Mouse (Mus musculus) liver, postnatal 0 days (tissue): ENCODE measurements around the gene Clk1.

Experiments
- CTCF ChIP-seq: sonication (generic); IDR thresholded peaks from 2 replicates; pipeline ENCODE4 v1.5.1; 2016; ENCODE audit warnings: antibody characterized with exemption, low read depth
- EP300 ChIP-seq: IDR thresholded peaks from 2 replicates; pipeline ENCODE4 v1.6.1; 2016; ENCODE audit warnings: antibody characterized with exemption, low read depth, mild to moderate bottlenecking

- TF ChIP-seq CTCF, result no peak
- TF ChIP-seq EP300, result no peak
Observed at GRCm38 (mm10) chr1:58366737-58367471, 57.0 kb downstream of the Clk1 start.
